Mouse (Mus musculus) midbrain, embryonic 13.5 days (tissue): ENCODE results near the gene Bicd2. TPM values are rescaled to one million over a fixed set of nuclear protein-coding genes. Genes with fewer than 3 reads are reported as not detected.

Experiments
- ATAC-seq: fragments of 200-750 bp; cut with Nextera tagmentation; 2 replicates; pipeline ENCODE4 v1.8.0; 2017; ENCODE audit warnings: mild to moderate bottlenecking, moderate TSS enrichment, moderate library complexity
- H3K27ac ChIP-seq: fragments of 300-500 bp; sonication (generic); 2 replicates; pipeline ENCODE4 v1.5.1; 2015; ENCODE audit warnings: inconsistent platforms, mild to moderate bottlenecking, moderate library complexity
- H3K27me3 ChIP-seq: fragments of 300-500 bp; sonication (generic); 2 replicates; pipeline ENCODE4 v1.6.1; 2015; ENCODE audit warnings: mild to moderate bottlenecking, inconsistent platforms
- H3K36me3 ChIP-seq: fragments of 300-500 bp; sonication (generic); 2 replicates; pipeline ENCODE4 v1.6.1; 2015; ENCODE audit warnings: mild to moderate bottlenecking, inconsistent platforms
- H3K4me1 ChIP-seq: fragments of 300-500 bp; sonication (generic); replicated peaks from 2 replicates; pipeline ENCODE4 v1.6.1; 2015; ENCODE audit warnings: inconsistent platforms
- H3K4me2 ChIP-seq: fragments of 300-500 bp; sonication (generic); replicated peaks from 2 replicates; pipeline ENCODE4 v1.6.1; 2015; ENCODE audit warnings: moderate library complexity, mild to moderate bottlenecking, inconsistent platforms
- H3K4me3 ChIP-seq: fragments of 300-500 bp; sonication (generic); replicated peaks from 2 replicates; pipeline ENCODE4 v1.5.1; 2015; ENCODE audit warnings: mild to moderate bottlenecking, inconsistent platforms
- H3K9ac ChIP-seq: fragments of 300-500 bp; sonication (generic); replicated peaks from 2 replicates; pipeline ENCODE4 v1.6.1; 2015; ENCODE audit warnings: mild to moderate bottlenecking, inconsistent platforms
- H3K9me3 ChIP-seq: fragments of 300-500 bp; sonication (generic); 2 replicates; pipeline ENCODE4 v1.6.1; 2016; ENCODE audit warnings: mild to moderate bottlenecking, inconsistent platforms
- WGBS: fragments of 180-500 bp; shearing (Covaris S2); methylation state at CpG from one replicate; pipeline ENCODE4 v1.1.7; 2015; 5-methylcytosine and 5-hydroxymethylcytosine counted together
- polyA plus RNA-seq: library from polyadenylated mRNA; unstranded; fragments of >200 nt; fragmentation: Nextera tagmentation; extraction: Ambion mirVana; gene quantifications from 2 replicates; pipeline ENCODE4 v1.2.1, GENCODE M21; 2015

Gene Bicd2
- polyA plus RNA-seq, 1 experiment from 2014 or later, result 26.6 TPM

DNA sequence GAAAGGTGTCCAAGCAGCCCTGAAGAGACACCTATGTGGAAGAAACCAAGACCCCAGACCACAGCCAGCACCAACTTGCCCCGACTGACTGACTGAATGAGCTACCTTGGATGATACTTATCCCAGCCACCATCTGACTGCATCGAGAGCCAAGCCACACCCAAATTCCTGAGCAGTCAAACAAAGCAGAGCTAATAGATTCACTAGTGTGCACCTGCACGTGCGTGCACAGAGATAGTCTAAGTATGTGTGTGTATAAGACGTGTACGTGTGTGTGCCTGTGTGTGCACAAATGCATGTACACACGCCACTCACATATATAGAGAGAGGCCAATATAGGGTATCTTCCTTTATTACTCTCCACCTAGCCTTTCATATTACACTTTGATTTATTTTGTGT, 29.7 kb upstream of the Bicd2 start:
- ATAC-seq, result no peak
- H3K27ac ChIP-seq, result no peak overlapping the region
- H3K9ac ChIP-seq, result no peak overlapping the region
- H3K36me3 ChIP-seq, result no peaks in the 10 kb centered on the region
- peaks cover 12% of the 10 kb centered on the region for H3K4me1 ChIP-seq
- peaks cover 21% of the 10 kb centered on the region for H3K27me3 ChIP-seq
- WGBS, result 92% methylated on average over 7 of the region's 7 CpGs
- no peak overlapping the region for H3K4me2 ChIP-seq
- no peak overlapping the region for H3K4me3 ChIP-seq
- H3K9me3 ChIP-seq, result no peaks in the 10 kb centered on the region

- H3K4me1 ChIP-seq, result peaks cover 46% of the 10 kb centered on the region
- no peaks in the 10 kb centered on the region for H3K9me3 ChIP-seq
- peak overlapping the region; percentile 19; the same call in 1 of the 2 replicates for H3K27ac ChIP-seq
- H3K36me3 ChIP-seq, result no peaks in the 10 kb centered on the region
- H3K9ac ChIP-seq, result no peak overlapping the region
- no peak overlapping the region for H3K4me3 ChIP-seq
- WGBS, result 32% methylated on average over 9 of the region's 9 CpGs
- peaks cover 49% of the 10 kb centered on the region for H3K27me3 ChIP-seq
- ATAC-seq, result no peak
- H3K4me2 ChIP-seq, result no peak overlapping the region
Observed at GRCm38 (mm10) chr13:49316386-49317162, 24.8 kb upstream of the Bicd2 start.

GRCm38 (mm10) chr13:49317508-49317907, 23.9 kb upstream of the Bicd2 start:
- WGBS, result 76% methylated on average over 6 of the region's 6 CpGs
- no peak overlapping the region for H3K4me3 ChIP-seq
- no peak overlapping the region for H3K9ac ChIP-seq
- H3K27ac ChIP-seq, result no peak overlapping the region
- no peak for ATAC-seq
- H3K4me2 ChIP-seq, result no peak overlapping the region
- H3K27me3 ChIP-seq, result peaks cover 58% of the 10 kb centered on the region
- no peaks in the 10 kb centered on the region for H3K36me3 ChIP-seq
- peaks cover 52% of the 10 kb centered on the region for H3K4me1 ChIP-seq
- H3K9me3 ChIP-seq, result no peaks in the 10 kb centered on the region

DNA sequence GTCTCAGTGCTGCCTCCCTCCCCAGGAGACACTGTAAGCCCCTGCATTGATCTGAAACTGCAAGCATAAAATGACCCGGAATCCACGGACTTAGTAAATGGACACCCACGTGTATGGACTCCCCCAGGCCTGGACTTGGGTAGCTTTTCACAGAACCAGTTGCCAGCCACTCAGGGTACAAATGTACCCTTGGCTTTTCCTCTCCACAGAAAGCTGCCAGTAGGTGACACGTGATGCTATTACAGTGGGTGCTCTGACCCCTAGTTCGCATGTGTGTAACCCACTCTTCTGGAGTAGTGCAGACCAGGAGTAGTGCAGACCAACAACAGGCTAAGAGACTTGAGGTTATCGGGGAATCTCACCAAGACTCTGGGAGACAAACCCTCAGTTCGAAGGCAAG, 23.5 kb upstream of the Bicd2 start:
- H3K36me3 ChIP-seq, result no peaks in the 10 kb centered on the region
- H3K4me2 ChIP-seq, result peak overlapping the region; percentile 9; the same call in 1 of the 2 replicates
- peaks cover 52% of the 10 kb centered on the region for H3K4me1 ChIP-seq
- no peaks in the 10 kb centered on the region for H3K9me3 ChIP-seq
- WGBS, result 87% methylated on average over 7 of the region's 7 CpGs
- H3K27me3 ChIP-seq, result peaks cover 62% of the 10 kb centered on the region
- no peak overlapping the region for H3K27ac ChIP-seq
- no peak overlapping the region for H3K4me3 ChIP-seq
- no peak for ATAC-seq
- H3K9ac ChIP-seq, result no peak overlapping the region

DNA sequence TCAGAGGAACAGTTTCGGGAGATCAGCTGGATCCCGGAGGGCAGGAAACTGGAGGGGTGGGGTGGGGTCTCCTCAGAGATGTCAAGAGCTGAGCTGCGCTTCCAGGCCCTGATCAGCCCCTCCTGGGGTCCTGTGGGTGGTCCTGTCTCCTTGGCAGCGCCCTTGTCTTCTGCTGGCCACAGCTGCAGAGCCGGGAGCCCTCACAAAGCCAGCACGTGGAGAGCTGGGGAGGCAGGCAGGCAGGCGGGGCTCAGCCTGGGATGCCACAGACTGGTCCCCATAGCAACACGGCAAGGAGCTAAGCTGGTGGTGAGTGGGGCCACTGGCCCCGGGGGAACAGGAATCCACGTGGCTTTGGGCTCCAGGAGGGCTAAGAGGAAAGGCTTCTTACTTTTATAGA, 21.3 kb upstream of the Bicd2 start, which contains the start of gene Fgd3:
Fgd3 (minus strand) TSS at position 272 of the 400 bp plus-strand sequence.
- H3K4me3 ChIP-seq, result peak within 1 kb of the TSS; percentile 38
- peak within 1 kb of the TSS; percentile 68 for H3K27ac ChIP-seq
- peak within 1 kb of the TSS; percentile 48; the same call in 1 of the 2 replicates for H3K9ac ChIP-seq
- H3K27me3 ChIP-seq, result peaks cover 70% of the 10 kb centered on the region
- 0% methylated on average over 10 of the region's 10 CpGs for WGBS
- H3K4me1 ChIP-seq, result peaks cover 52% of the 10 kb centered on the region
- ATAC-seq, result peak; percentile 97
- H3K9me3 ChIP-seq, result no peaks in the 10 kb centered on the region
- H3K36me3 ChIP-seq, result no peaks in the 10 kb centered on the region
- H3K4me2 ChIP-seq, result peak within 1 kb of the TSS; percentile 63

GRCm38 (mm10) chr13:49320514-49320913, 20.9 kb upstream of the Bicd2 start:
- peak overlapping the region; percentile 38; the same call in 1 of the 2 replicates for H3K4me3 ChIP-seq
- H3K9me3 ChIP-seq, result no peaks in the 10 kb centered on the region
- H3K9ac ChIP-seq, result 0 out of 2 replicates have a peak overlapping the region, but pooled peaks have one; percentile 48
- ATAC-seq, result peak; percentile 65
- peaks cover 70% of the 10 kb centered on the region for H3K27me3 ChIP-seq
- peak overlapping the region; percentile 63 for H3K4me2 ChIP-seq
- 61% methylated on average over 1 of the region's 1 CpGs for WGBS
- no peaks in the 10 kb centered on the region for H3K36me3 ChIP-seq
- no peak overlapping the region for H3K27ac ChIP-seq
- H3K4me1 ChIP-seq, result peaks cover 52% of the 10 kb centered on the region

DNA sequence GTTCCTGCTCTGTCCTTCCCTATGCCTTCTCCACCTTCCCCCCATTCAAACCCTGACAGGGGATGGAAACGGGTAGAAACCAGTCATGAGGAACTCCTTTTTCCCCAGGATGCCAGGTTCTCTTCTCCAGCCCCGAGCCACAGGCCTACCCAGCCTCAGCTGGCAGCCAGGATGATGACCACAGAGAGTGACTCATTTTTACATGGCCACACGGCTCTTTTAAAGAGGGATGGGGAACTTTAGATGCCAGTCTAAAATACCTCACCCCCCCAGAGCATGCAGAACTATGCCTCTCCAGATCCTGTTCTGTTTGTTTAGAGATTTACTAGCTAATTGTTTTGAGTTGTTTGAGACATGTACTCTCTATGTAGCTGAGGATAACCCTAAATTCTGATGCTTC, 19.9 kb upstream of the Bicd2 start:
- Histone ChIP-seq H3K36me3 (no peaks in the 10 kb centered on the region), H3K9me3 (no peaks in the 10 kb centered on the region), H3K4me3 (no peak overlapping the region), H3K27ac (no peak overlapping the region), H3K9ac (no peak overlapping the region), H3K4me1 (peaks cover 46% of the 10 kb centered on the region), H3K4me2 (no peak overlapping the region), H3K27me3 (peaks cover 75% of the 10 kb centered on the region)
- ATAC-seq, result no peak
- WGBS, result 66% methylated on average over 3 of the region's 3 CpGs

DNA sequence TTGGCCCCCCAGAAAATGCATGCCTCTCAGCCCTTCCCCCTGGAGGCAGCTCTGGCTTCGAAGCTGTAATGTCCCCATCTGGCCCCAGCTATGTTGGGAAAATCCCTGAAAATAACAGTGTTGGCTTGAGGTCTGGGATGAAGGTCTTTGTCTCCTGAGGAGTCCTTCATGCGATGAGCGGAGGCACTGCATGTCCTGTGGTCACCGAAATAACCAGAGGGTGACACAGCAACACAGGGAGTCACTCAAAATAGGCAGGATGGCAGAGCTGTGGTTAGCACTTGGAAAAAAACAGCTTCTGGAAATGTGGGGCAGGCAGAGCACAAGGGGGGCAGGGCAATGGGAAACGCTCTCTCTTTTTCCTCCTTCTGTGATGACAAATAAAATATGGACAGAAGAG, 19.2 kb upstream of the Bicd2 start:
- WGBS, result 80% methylated on average over 5 of the region's 5 CpGs
- H3K27me3 ChIP-seq, result peaks cover 76% of the 10 kb centered on the region

GRCm38 (mm10) chr13:49322739-49323138, 18.6 kb upstream of the Bicd2 start:
- H3K4me2 ChIP-seq, result no peak overlapping the region
- no peak overlapping the region for H3K27ac ChIP-seq
- no peaks in the 10 kb centered on the region for H3K36me3 ChIP-seq
- no peaks in the 10 kb centered on the region for H3K9me3 ChIP-seq
- no peak overlapping the region for H3K9ac ChIP-seq
- 93% methylated on average over 5 of the region's 5 CpGs for WGBS
- H3K4me1 ChIP-seq, result peaks cover 33% of the 10 kb centered on the region
- no peak overlapping the region for H3K4me3 ChIP-seq
- ATAC-seq, result no peak
- peaks cover 74% of the 10 kb centered on the region for H3K27me3 ChIP-seq

More for the DNA sequence above, 19.2 kb upstream of the Bicd2 start:
- no peak for ATAC-seq
- no peak overlapping the region for H3K27ac ChIP-seq
- H3K4me3 ChIP-seq, result no peak overlapping the region
- no peaks in the 10 kb centered on the region for H3K9me3 ChIP-seq
- no peak overlapping the region for H3K9ac ChIP-seq
- H3K4me2 ChIP-seq, result no peak overlapping the region
- peaks cover 39% of the 10 kb centered on the region for H3K4me1 ChIP-seq
- H3K36me3 ChIP-seq, result no peaks in the 10 kb centered on the region

- H3K9ac ChIP-seq, result no peak overlapping the region
- H3K4me1 ChIP-seq, result peaks cover 19% of the 10 kb centered on the region
- no peak for ATAC-seq
- WGBS, result 92% methylated on average over 5 of the region's 5 CpGs
- no peak overlapping the region for H3K27ac ChIP-seq
- H3K27me3 ChIP-seq, result peaks cover 62% of the 10 kb centered on the region
- H3K4me2 ChIP-seq, result no peak overlapping the region
- no peaks in the 10 kb centered on the region for H3K9me3 ChIP-seq
- H3K36me3 ChIP-seq, result no peaks in the 10 kb centered on the region
- H3K4me3 ChIP-seq, result no peak overlapping the region
Observed at GRCm38 (mm10) chr13:49324871-49325270, 16.5 kb upstream of the Bicd2 start.

GRCm38 (mm10) chr13:49326246-49327206, 14.9 kb upstream of the Bicd2 start:
- Histone ChIP-seq H3K27me3 (peaks cover 54% of the 10 kb centered on the region), H3K36me3 (no peaks in the 10 kb centered on the region), H3K9ac (no peak overlapping the region), H3K27ac (no peak overlapping the region), H3K4me3 (no peak overlapping the region), H3K4me1 (peaks cover 6% of the 10 kb centered on the region; the same call in 1 of the 2 replicates), H3K4me2 (no peak overlapping the region), H3K9me3 (no peaks in the 10 kb centered on the region)
- ATAC-seq, result peak; percentile 72; the same call in 1 of the 2 replicates
- 61% methylated on average over 6 of the region's 6 CpGs for WGBS

GRCm38 (mm10) chr13:49328101-49328500, 13.3 kb upstream of the Bicd2 start:
- H3K36me3 ChIP-seq, result no peaks in the 10 kb centered on the region
- H3K9me3 ChIP-seq, result no peaks in the 10 kb centered on the region
- H3K4me3 ChIP-seq, result no peak overlapping the region
- no peak for ATAC-seq
- H3K4me2 ChIP-seq, result no peak overlapping the region
- 87% methylated on average over 4 of the region's 4 CpGs for WGBS
- no peaks in the 10 kb centered on the region for H3K4me1 ChIP-seq
- no peak overlapping the region for H3K9ac ChIP-seq
- H3K27ac ChIP-seq, result no peak overlapping the region
- H3K27me3 ChIP-seq, result peaks cover 38% of the 10 kb centered on the region
